Mouse (Mus musculus) adrenal gland, adult 18-20 months (tissue): ENCODE results near the gene Sf3a1. TPM values are rescaled to one million over a fixed set of nuclear protein-coding genes. Genes with fewer than 3 reads are reported as not detected.
"Not testable (repeated sequence)": the region's sequence is repeated elsewhere in the genome, so short reads cannot be mapped to it uniquely, and the experiment has no call there.

Experiments
- DNase-seq, 2 experiments: peaks; one replicate each; pipeline ENCODE4 v3.0.0; 2021 to 2022; ENCODE audit warnings: low spot score in 2 of 2
- long read RNA-seq, 2 experiments: library from polyadenylated mRNA; stranded (forward); transcript quantifications; one replicate each; pipeline ENCODE4 v2.0.0; 2021
- total RNA-seq, 2 experiments: library from RNA; stranded (reverse); gene quantifications; 1 replicate in 1 of 2; 2 replicates in 1 of 2; pipeline ENCODE4 v1.2.3; 2021

The Sf3a1 gene
- 10 to 100 TPM; 50.3 to 59.9 TPM for total RNA-seq
- long read RNA-seq, experiment 1, full-length matches to known transcripts = 27 of 36 reads
- long read RNA-seq, experiment 1, partial matches to known transcripts = 5 of 36 reads
- long read RNA-seq, experiment 1, other reads (novel, unspliced or antisense) = 4 of 36 reads
- long read RNA-seq, experiment 2, full-length matches to known transcripts = 2 of 9 reads
- long read RNA-seq, experiment 2, partial matches to known transcripts = 4 of 9 reads
- long read RNA-seq, experiment 2, other reads (novel, unspliced or antisense) = 3 of 9 reads

DNA sequence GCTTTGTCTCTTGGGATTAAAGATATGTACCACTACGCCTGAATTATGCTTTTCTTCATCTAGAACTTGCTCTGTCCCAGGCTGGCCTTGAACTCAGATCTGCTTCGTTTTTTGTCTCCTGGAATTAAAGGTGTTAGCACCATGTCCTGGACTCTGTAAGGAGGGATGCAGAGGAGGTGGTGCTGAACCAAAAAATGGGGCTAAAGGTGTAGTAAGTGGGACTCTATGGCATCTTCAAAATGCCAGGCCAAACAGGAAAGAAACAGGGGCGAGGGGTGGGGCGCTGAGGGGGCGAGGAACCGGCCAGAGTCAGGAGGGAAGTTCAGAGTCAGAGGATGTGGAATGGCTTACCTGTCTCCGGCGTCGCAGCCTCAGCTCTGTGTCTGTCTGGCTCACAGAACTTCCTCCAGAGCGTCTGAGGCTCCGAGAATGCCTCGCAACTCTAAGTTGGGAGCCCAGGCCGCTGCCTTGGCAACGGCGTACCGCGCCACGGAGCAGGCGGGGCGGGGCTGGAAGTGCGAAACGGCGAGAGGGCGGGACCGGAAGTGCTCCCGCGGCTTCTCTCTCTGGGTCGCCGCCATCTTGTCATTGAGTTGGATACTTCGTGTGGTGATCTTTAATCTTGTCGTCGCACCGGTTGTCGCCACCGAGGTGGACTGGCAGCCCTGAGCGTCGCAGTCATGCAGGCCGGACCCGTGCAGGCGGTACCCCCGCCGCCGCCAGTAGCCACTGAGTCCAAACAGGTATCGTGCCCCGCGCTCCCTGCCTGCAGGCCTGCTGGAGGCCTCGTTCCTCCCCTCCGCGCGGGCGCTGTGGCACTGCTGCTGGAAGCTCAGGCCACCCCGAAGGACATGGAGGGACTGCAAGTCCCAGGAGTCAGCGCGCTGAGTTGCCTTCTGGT, at the start of gene Sf3a1, which contains the start of gene Ccdc157:
Gene Sf3a1, plus strand, starts transcription at position 543 of the 901 bp plus-strand sequence.
Gene Ccdc157, minus strand, starts transcription at position 486 of the 901 bp plus-strand sequence.
- DNase-seq = peak; percentile 92 to 93

DNA sequence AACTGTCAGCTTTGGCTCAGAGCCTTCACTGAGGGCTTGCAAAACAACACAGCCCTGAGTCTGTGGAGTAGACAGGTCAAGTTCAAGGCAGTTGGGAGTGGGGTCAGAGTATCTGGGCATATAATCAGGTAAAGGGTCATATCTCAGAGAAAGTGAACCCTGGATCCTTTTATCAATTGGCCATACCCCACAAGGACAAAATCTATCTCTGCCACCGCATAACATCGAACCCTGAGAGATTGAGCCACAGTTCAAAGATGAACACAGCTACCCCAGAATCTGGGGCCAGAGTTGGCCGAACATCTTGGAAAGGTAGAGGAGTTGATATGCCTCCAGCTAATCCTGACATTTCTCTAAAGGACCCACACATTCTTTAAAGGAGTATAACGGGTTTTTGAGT, 48.1 kb upstream of the Sf3a1 start:
- no peak for DNase-seq

GRCm38 (mm10) chr11:4112861-4113260, 47.3 kb upstream of the Sf3a1 start:
- no peak for DNase-seq

GRCm38 (mm10) chr11:4113496-4113895, 46.7 kb upstream of the Sf3a1 start:
- DNase-seq = no peak

DNA sequence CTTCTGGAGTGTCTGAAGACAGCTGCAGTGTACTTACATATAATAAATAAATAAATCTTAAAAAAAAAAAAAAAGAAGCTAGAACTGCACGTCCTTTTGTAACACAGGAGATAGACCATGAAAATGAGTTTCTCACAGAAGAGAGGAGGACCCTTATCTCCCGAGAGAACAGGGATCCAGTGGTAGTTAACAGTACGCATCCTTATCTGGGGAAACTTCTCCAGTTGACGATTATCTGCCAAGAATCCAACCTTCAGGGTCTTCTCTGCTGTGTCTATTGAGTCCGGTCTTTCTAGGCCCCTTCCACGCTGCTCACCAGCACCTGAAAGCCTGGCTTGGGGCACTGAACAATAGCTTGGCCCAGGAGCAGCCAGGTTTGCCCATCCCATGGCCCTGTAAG, 46.2 kb upstream of the Sf3a1 start:
- no peak for DNase-seq

DNA sequence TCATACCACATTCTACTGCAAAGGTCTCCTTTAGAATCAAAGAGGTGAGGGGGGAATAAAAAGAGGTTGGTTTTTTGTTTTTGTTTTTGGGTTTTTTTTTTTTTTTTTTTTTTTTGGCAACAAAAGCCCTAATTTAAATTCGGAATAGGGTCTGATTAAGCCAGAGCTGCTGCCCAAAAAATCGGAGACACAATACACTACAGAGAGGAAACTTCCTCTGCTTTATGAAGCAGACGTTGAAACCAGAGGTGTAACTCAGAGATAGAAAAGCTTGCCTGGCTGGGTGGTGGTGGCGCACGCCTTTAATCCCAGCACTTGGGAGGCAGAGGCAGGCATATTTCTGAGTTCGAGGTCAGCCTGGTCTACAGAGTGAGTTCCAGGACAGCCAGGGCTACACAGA, 45.6 kb upstream of the Sf3a1 start:
- not testable (repeated sequence) for DNase-seq

GRCm38 (mm10) chr11:4115407-4115806, 44.7 kb upstream of the Sf3a1 start:
- DNase-seq = no peak

- DNase-seq = no peak
Observed at GRCm38 (mm10) chr11:4116458-4117141, 43.5 kb upstream of the Sf3a1 start.

- DNase-seq = no peak
Observed at GRCm38 (mm10) chr11:4117372-4118071, 42.6 kb upstream of the Sf3a1 start.

DNA sequence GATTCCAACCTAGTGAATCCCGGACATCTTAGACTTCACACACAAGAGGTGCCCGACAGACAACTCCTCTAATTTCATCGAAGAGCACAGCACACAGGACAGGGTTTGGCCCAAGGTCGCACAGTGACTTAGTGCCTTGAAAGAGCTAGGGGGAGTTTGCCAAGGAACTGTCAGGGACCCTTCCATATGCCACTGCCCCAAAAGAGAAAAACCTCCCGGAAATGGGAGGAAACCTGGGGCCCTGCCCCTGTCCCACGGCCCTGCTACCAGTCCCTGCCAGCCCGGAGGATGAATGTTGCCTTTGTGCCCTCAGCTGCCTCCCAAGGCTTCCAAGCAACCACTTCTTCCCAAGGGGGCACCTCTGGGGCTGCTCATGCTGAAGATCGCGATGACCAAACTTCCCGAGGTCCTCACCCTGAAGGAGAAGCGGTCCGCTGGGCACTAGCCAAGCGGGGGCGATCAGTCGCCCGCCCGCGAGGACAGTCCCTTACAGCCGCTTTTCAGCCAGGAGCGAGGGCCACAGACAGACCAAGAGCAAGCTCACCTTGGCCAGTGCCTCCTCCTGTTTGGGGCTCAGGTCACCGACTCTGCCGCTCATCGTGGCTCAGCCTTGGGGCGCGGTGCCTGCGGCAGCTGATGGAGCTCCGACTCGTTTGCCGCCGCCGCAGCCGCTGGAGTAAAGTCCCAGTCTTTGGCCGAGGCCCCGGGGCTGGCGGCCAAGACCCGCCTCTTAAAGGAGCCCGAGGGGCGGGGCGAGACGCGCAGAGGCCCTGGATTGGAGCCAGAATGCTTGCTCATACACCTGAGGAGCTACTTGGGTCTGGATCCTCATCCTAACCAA, 41.8 kb upstream of the Sf3a1 start:
- DNase-seq = peak; percentile 43 to 51

GRCm38 (mm10) chr11:4119635-4120034, 40.5 kb upstream of the Sf3a1 start:
- no peak for DNase-seq

DNA sequence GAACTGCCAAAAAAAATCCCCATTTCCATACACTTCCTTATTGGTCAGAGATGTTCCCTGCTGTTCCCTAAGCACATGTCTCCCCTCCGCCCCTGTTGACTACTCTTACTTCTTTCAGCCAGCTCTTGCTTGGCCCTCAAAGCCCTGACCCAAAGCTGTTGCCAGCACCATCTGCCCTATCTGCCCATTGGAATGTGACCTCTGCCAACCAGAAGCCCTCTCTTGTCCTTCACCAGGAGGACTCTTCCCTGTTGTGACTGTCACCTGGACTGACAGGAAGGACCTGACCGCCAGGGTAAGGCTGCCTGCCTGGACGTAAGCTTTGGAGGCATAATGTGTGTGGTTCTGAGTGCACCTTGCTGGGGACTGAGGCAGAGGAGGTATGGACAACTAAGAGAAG, 38.5 kb upstream of the Sf3a1 start:
- DNase-seq = no peak

DNA sequence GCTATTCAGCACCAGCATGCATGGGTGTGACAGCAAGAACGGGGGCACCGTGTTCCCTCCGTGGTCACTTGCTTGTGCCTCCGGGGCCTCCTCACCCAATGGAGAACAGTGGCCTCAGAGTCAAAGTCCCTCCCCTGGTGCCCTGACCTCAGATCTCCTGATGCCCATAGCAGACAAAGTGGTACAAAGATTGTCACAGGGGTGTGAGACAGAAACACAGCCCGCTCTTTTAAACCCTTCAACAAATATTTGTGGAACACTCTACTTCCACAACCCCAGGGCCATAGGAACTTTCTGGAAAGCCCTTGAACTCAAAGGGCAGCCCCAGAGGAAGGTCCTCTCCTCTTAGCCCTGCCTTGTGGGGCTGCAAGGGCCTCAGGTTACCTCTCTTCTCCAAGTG, 37.9 kb upstream of the Sf3a1 start:
- DNase-seq = no peak

DNA sequence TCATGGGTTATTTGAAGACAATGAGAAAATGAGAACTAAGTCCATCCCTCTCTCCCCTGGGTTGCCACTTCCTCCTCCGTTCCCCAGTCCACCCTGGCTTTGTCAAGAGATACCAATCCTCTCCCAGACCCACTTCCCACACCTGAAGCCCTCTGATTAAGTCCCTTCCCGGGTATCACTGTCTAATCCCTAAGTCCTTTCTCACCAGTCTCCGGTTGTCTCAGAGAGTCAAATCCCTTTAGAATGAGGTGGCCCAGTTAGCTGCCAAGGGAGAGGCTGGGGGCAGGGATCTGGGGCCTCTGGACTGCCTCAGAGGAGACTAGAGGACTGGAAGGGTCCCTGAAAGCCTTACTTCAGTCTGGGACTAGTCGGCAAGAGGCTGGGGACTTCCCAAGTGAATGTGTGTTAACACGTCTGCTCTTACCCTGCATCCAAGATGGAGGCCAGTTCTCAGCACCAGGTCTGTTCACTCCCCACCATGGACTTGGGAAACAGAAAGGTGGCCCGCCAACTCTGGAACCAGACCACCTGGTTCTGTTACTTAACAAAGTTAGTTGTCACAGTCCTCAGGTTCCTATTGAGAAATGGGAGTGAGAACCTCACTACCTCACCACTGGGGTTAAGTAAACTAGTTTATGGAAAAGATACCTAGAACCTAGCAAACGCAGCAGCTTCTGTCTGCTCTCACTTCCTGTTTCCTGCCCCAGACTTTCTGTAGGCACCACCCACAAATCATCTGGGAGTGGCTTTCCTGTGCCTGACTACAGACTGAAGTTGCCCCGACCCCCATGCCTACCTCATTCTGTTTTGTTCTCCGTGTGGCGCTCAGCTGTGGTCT, 37.2 kb upstream of the Sf3a1 start, which contains the start of gene Sec14l2:
Gene Sec14l2, minus strand, starts transcription at position 674 of the 838 bp plus-strand sequence.
- no peak for DNase-seq

- peak in 1 of 2 experiments; percentile 53 for DNase-seq
Observed at GRCm38 (mm10) chr11:4123922-4124321, 36.2 kb upstream of the Sf3a1 start.

DNA sequence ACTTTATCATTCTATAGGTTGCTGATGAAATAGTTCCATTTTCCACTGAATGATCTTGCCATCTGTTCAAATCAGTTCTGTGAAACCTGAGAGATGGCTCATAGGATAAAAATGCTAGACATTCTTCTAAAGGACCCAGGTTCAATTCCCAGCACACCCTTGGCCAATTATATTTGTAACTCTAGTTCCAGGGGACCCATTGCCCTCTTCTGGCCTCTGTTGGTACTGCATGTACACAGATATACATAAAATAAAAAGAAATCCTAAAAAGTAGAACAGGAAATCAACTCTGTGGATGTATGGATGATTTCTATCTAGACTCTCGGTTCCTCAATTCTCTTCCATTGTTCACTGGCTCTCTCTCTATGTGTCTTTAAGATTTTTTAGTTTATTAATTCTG, 33.1 kb upstream of the Sf3a1 start:
- DNase-seq = no peak

DNA sequence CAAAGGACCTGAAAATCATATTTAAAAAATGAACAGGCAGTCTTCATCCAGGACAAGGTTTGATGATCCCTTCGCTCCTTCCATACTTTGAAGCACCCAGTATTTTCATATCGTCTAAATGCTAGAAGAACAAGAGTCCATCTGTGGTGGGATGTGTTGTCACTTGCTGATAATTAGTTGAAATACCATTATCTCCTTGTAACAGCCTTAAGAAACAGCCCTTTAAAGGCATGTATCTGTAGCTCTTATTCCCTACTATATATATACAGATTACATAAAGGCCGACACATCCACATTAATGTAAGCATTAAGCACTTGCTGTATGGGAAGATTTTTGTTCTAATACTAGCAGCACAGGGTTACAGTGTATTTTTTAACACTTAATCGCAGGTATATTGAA, 31.7 kb upstream of the Sf3a1 start:
- DNase-seq = not testable (repeated sequence)

GRCm38 (mm10) chr11:4133450-4133849, 26.7 kb upstream of the Sf3a1 start:
- DNase-seq = no peak

- no peak for DNase-seq
Observed at GRCm38 (mm10) chr11:4134400-4134799, 25.8 kb upstream of the Sf3a1 start.
